Mouse (Mus musculus): Measurements from ENCODE around the gene Izumo1. TPM values are rescaled to one million over a fixed set of nuclear protein-coding genes. Genes with fewer than 3 reads are reported as not detected.

Gene Izumo1
- polyA plus RNA-seq, 1 experiment from 2014 or later = 0.14 TPM

GRCm38 (mm10) chr7:45591880-45592279 lies 29.7 kb upstream of the Izumo1 start:
- Histone ChIP-seq H3K36me3 (ENCODE audit: insufficient read depth, low read length) (0 out of 2 replicates have a peak, but pooled peaks cover 2% of the 10 kb centered on the region), H3K4me2 (replicated peaks; ENCODE audit: low read depth, low read length) (no peak overlapping the region), H3K9me3 (ENCODE audit: low read length) (no peaks in the 10 kb centered on the region), H3K9ac (replicated peaks; ENCODE audit: low read length) (no peak overlapping the region), H3K27ac (ENCODE audit: low read length) (0 out of 2 replicates have a peak overlapping the region, but pooled peaks have one; percentile 3), H3K27me3 (ENCODE audit: insufficient read depth, low read length) (no peaks in the 10 kb centered on the region), H3K4me1 (ENCODE audit: insufficient read depth, low read length) (0 out of 2 replicates have a peak, but pooled peaks cover 3% of the 10 kb centered on the region), H3K4me3 (ENCODE audit: low read length) (no peak overlapping the region)
- ATAC-seq (ENCODE audit: low FRiP score, low TSS enrichment) = no peak
- 74% methylated on average over 7 of the region's 7 CpGs for WGBS

GRCm38 (mm10) chr7:45593118-45593815 lies 28.3 kb upstream of the Izumo1 start:
- WGBS = 17% methylated on average over 10 of the region's 10 CpGs
- Histone ChIP-seq H3K27me3 (ENCODE audit: insufficient read depth, low read length) (no peaks in the 10 kb centered on the region), H3K27ac (ENCODE audit: low read length) (no peak overlapping the region), H3K4me3 (ENCODE audit: low read length) (no peak overlapping the region), H3K4me1 (ENCODE audit: insufficient read depth, low read length) (0 out of 2 replicates have a peak, but pooled peaks cover 3% of the 10 kb centered on the region), H3K9ac (replicated peaks; ENCODE audit: low read length) (no peak overlapping the region), H3K4me2 (replicated peaks; ENCODE audit: low read depth, low read length) (no peak overlapping the region), H3K9me3 (ENCODE audit: low read length) (no peaks in the 10 kb centered on the region), H3K36me3 (ENCODE audit: insufficient read depth, low read length) (no peaks in the 10 kb centered on the region)
- ATAC-seq (ENCODE audit: low FRiP score, low TSS enrichment) = no peak

- ATAC-seq (ENCODE audit: low FRiP score, low TSS enrichment) = no peak
- Histone ChIP-seq H3K9ac (replicated peaks; ENCODE audit: low read length) (no peak overlapping the region), H3K36me3 (ENCODE audit: insufficient read depth, low read length) (no peaks in the 10 kb centered on the region), H3K27ac (ENCODE audit: low read length) (no peak overlapping the region), H3K4me1 (ENCODE audit: insufficient read depth, low read length) (no peaks in the 10 kb centered on the region), H3K27me3 (ENCODE audit: insufficient read depth, low read length) (no peaks in the 10 kb centered on the region), H3K4me3 (ENCODE audit: low read length) (no peak overlapping the region), H3K4me2 (replicated peaks; ENCODE audit: low read depth, low read length) (no peak overlapping the region), H3K9me3 (ENCODE audit: low read length) (no peaks in the 10 kb centered on the region)
- WGBS = 80% methylated on average over 4 of the region's 4 CpGs
Measured at GRCm38 (mm10) chr7:45595176-45595575, 26.4 kb upstream of the Izumo1 start.

- no peaks in the 10 kb centered on the region for H3K27me3 ChIP-seq (ENCODE audit: insufficient read depth, low read length)
- WGBS = 82% methylated on average over 1 of the region's 1 CpGs
- ATAC-seq (ENCODE audit: low FRiP score, low TSS enrichment) = no peak
Measured at GRCm38 (mm10) chr7:45596107-45596506, 25.5 kb upstream of the Izumo1 start.

GRCm38 (mm10) chr7:45597013-45597412 lies 24.6 kb upstream of the Izumo1 start:
- H3K36me3 ChIP-seq (ENCODE audit: insufficient read depth, low read length) = no peaks in the 10 kb centered on the region
- ATAC-seq (ENCODE audit: low FRiP score, low TSS enrichment) = no peak
- H3K27ac ChIP-seq (ENCODE audit: low read length) = no peak overlapping the region
- no peak overlapping the region for H3K9ac ChIP-seq (replicated peaks; ENCODE audit: low read length)
- no peak overlapping the region for H3K4me2 ChIP-seq (replicated peaks; ENCODE audit: low read depth, low read length)
- no peak overlapping the region for H3K4me3 ChIP-seq (ENCODE audit: low read length)
- H3K4me1 ChIP-seq (ENCODE audit: insufficient read depth, low read length) = no peaks in the 10 kb centered on the region
- WGBS = 85% methylated on average over 5 of the region's 5 CpGs
- no peaks in the 10 kb centered on the region for H3K27me3 ChIP-seq (ENCODE audit: insufficient read depth, low read length)
- no peaks in the 10 kb centered on the region for H3K9me3 ChIP-seq (ENCODE audit: low read length)

More at GRCm38 (mm10) chr7:45596107-45596506, 25.5 kb upstream of the Izumo1 start:
- Histone ChIP-seq H3K36me3 (ENCODE audit: insufficient read depth, low read length) (no peaks in the 10 kb centered on the region), H3K4me1 (ENCODE audit: insufficient read depth, low read length) (no peaks in the 10 kb centered on the region), H3K4me3 (ENCODE audit: low read length) (no peak overlapping the region), H3K9me3 (ENCODE audit: low read length) (no peaks in the 10 kb centered on the region), H3K27ac (ENCODE audit: low read length) (no peak overlapping the region), H3K4me2 (replicated peaks; ENCODE audit: low read depth, low read length) (no peak overlapping the region), H3K9ac (replicated peaks; ENCODE audit: low read length) (no peak overlapping the region)

GRCm38 (mm10) chr7:45597527-45597926 lies 24.1 kb upstream of the Izumo1 start:
- Histone ChIP-seq H3K4me3 (ENCODE audit: low read length) (no peak overlapping the region), H3K4me2 (replicated peaks; ENCODE audit: low read depth, low read length) (no peak overlapping the region), H3K27me3 (ENCODE audit: insufficient read depth, low read length) (no peaks in the 10 kb centered on the region), H3K27ac (ENCODE audit: low read length) (no peak overlapping the region), H3K36me3 (ENCODE audit: insufficient read depth, low read length) (no peaks in the 10 kb centered on the region), H3K4me1 (ENCODE audit: insufficient read depth, low read length) (no peaks in the 10 kb centered on the region), H3K9me3 (ENCODE audit: low read length) (no peaks in the 10 kb centered on the region), H3K9ac (replicated peaks; ENCODE audit: low read length) (no peak overlapping the region)
- WGBS = 91% methylated on average over 6 of the region's 6 CpGs
- no peak for ATAC-seq (ENCODE audit: low FRiP score, low TSS enrichment)

GRCm38 (mm10) chr7:45598960-45599879 lies 22.4 kb upstream of the Izumo1 start:
- Histone ChIP-seq H3K27me3 (ENCODE audit: insufficient read depth, low read length) (no peaks in the 10 kb centered on the region), H3K4me2 (replicated peaks; ENCODE audit: low read depth, low read length) (no peak overlapping the region), H3K4me3 (ENCODE audit: low read length) (no peak overlapping the region), H3K4me1 (ENCODE audit: insufficient read depth, low read length) (no peaks in the 10 kb centered on the region), H3K27ac (ENCODE audit: low read length) (no peak overlapping the region), H3K9me3 (ENCODE audit: low read length) (no peaks in the 10 kb centered on the region), H3K9ac (replicated peaks; ENCODE audit: low read length) (no peak overlapping the region; the same call in 1 of the 2 replicates), H3K36me3 (ENCODE audit: insufficient read depth, low read length) (no peaks in the 10 kb centered on the region)
- ATAC-seq (ENCODE audit: low FRiP score, low TSS enrichment) = no peak
- 52% methylated on average over 18 of the region's 18 CpGs for WGBS

- 64% methylated on average over 9 of the region's 9 CpGs for WGBS
- Histone ChIP-seq H3K9ac (replicated peaks; ENCODE audit: low read length) (no peak overlapping the region), H3K27ac (ENCODE audit: low read length) (no peak overlapping the region), H3K4me3 (ENCODE audit: low read length) (no peak overlapping the region), H3K9me3 (ENCODE audit: low read length) (no peaks in the 10 kb centered on the region), H3K27me3 (ENCODE audit: insufficient read depth, low read length) (no peaks in the 10 kb centered on the region), H3K36me3 (ENCODE audit: insufficient read depth, low read length) (no peaks in the 10 kb centered on the region), H3K4me2 (replicated peaks; ENCODE audit: low read depth, low read length) (no peak overlapping the region), H3K4me1 (ENCODE audit: insufficient read depth, low read length) (no peaks in the 10 kb centered on the region)
- no peak for ATAC-seq (ENCODE audit: low FRiP score, low TSS enrichment)
Measured at GRCm38 (mm10) chr7:45605704-45606289, 15.8 kb upstream of the Izumo1 start.

- no peak overlapping the region for H3K4me3 ChIP-seq (ENCODE audit: low read length)
- no peaks in the 10 kb centered on the region for H3K27me3 ChIP-seq (ENCODE audit: insufficient read depth, low read length)
- no peaks in the 10 kb centered on the region for H3K4me1 ChIP-seq (ENCODE audit: insufficient read depth, low read length)
- no peak overlapping the region for H3K9ac ChIP-seq (replicated peaks; ENCODE audit: low read length)
- no peak overlapping the region for H3K27ac ChIP-seq (ENCODE audit: low read length)
- no peak overlapping the region for H3K4me2 ChIP-seq (replicated peaks; ENCODE audit: low read depth, low read length)
- WGBS = 74% methylated on average over 1 of the region's 1 CpGs
- H3K36me3 ChIP-seq (ENCODE audit: insufficient read depth, low read length) = no peaks in the 10 kb centered on the region
- ATAC-seq (ENCODE audit: low FRiP score, low TSS enrichment) = no peak
- no peaks in the 10 kb centered on the region for H3K9me3 ChIP-seq (ENCODE audit: low read length)
Measured at GRCm38 (mm10) chr7:45609511-45609910, 12.1 kb upstream of the Izumo1 start.
